Mouse (Mus musculus) adrenal gland, postnatal 10 days (tissue): ENCODE data around the gene Zfand2b. TPM values are rescaled to one million over a fixed set of nuclear protein-coding genes. Genes with fewer than 3 reads are reported as not detected.

ENCODE experiments used
- DNase-seq: peaks from one replicate; pipeline ENCODE4 v3.0.0; 2021; ENCODE audit warnings: mixed read lengths
- total RNA-seq, 2 experiments: library from RNA; stranded (reverse); gene quantifications; 2 replicates each; pipeline ENCODE4 v1.2.3; 2021

Gene Zfand2b
- total RNA-seq, 2 experiments from 2014 or later = 27.5 to 29.4 TPM

GRCm38 (mm10) chr1:75159540-75160255 lies 8.7 kb upstream of the Zfand2b start:
- DNase-seq = no peak

- DNase-seq = no peak
Measured at GRCm38 (mm10) chr1:75160256-75160617, 8.2 kb upstream of the Zfand2b start.

GRCm38 (mm10) chr1:75168093-75168471 lies 364 bp upstream of the Zfand2b start:
- no peak for DNase-seq

- peak; percentile 65 for DNase-seq
Measured at GRCm38 (mm10) chr1:75179334-75180104, 11.1 kb downstream of the Zfand2b start.

- peak; percentile 92 for DNase-seq
Measured at GRCm38 (mm10) chr1:75180105-75180590, 11.7 kb downstream of the Zfand2b start, which contains the start of gene Abcb6. Gene Abcb6 (minus strand): TSS chr1:75180392.

GRCm38 (mm10) chr1:75180741-75181140 lies 12.3 kb downstream of the Zfand2b start:
- no peak for DNase-seq

- DNase-seq = no peak
Measured at GRCm38 (mm10) chr1:75181377-75181870, 13.0 kb downstream of the Zfand2b start.

GRCm38 (mm10) chr1:75182160-75182559 lies 13.7 kb downstream of the Zfand2b start:
- DNase-seq = no peak

- no peak for DNase-seq
Measured at GRCm38 (mm10) chr1:75185495-75185894, 17.0 kb downstream of the Zfand2b start.

GRCm38 (mm10) chr1:75187126-75187525 lies 18.7 kb downstream of the Zfand2b start:
- no peak for DNase-seq

- no peak for DNase-seq
Measured at GRCm38 (mm10) chr1:75187914-75188483, 19.6 kb downstream of the Zfand2b start.

GRCm38 (mm10) chr1:75190577-75190976 lies 22.1 kb downstream of the Zfand2b start:
- no peak for DNase-seq

- DNase-seq = no peak
Measured at GRCm38 (mm10) chr1:75191258-75191621, 22.8 kb downstream of the Zfand2b start.

GRCm38 (mm10) chr1:75191622-75192402 lies 23.4 kb downstream of the Zfand2b start, which contains the start of the genes Ankzf1 and Atg9a:
Gene Ankzf1 (plus strand): TSS chr1:75192151.
Gene Atg9a (minus strand): TSS chr1:75192196.
- DNase-seq = peak; percentile 94

- peak; percentile 70 for DNase-seq
Measured at GRCm38 (mm10) chr1:75192452-75192851, 24.0 kb downstream of the Zfand2b start.

GRCm38 (mm10) chr1:75201236-75201635 lies 32.8 kb downstream of the Zfand2b start:
- DNase-seq = no peak

GRCm38 (mm10) chr1:75208967-75209678 lies 40.7 kb downstream of the Zfand2b start:
- DNase-seq = peak; percentile 62

GRCm38 (mm10) chr1:75210136-75211087 lies 42.0 kb downstream of the Zfand2b start, which contains the start of the genes Glb1l and Stk16:
Gene Glb1l (minus strand): TSS chr1:75210813.
Gene Stk16 (plus strand): TSS chr1:75210838.
- DNase-seq = peak; percentile 98

- no peak for DNase-seq
Measured at GRCm38 (mm10) chr1:75211141-75211708, 42.8 kb downstream of the Zfand2b start.

GRCm38 (mm10) chr1:75212542-75212941 lies 44.1 kb downstream of the Zfand2b start:
- no peak for DNase-seq
